Mouse (Mus musculus): Measurements from ENCODE around the gene Hes3. TPM values are rescaled to one million over a fixed set of nuclear protein-coding genes. Genes with fewer than 3 reads are reported as not detected.
A peak's percentile ranks its signal among the peaks of the same experiment; 100 is the strongest.

Hes3 gene
- total RNA-seq, 2 experiments from 2014 or later: not detected

GRCm38 (mm10) chr4:152285505-152285904 lies 6.0 kb downstream of the Hes3 start:
- intact Hi-C loops (cut with DNase I): loop anchor here (1.0 to 10.0 kb wide), 3 partner anchors 71 to 301 kb away; partner anchors contain the start of gene Thap3

GRCm38 (mm10) chr4:152283186-152283950 lies 8.1 kb downstream of the Hes3 start:
- intact Hi-C loops (cut with DNase I): loop anchor here (10.0 kb wide), 1 partner anchor 299 kb away; the partner anchor contains the start of gene Thap3
- peak; percentile 89 to 92 for DNase-seq

More at GRCm38 (mm10) chr4:152285505-152285904, 6.0 kb downstream of the Hes3 start:
- peak; percentile 73 to 78 for DNase-seq

- DNase-seq: no peak
- intact Hi-C loops (cut with DNase I): loop anchor here (10.0 kb wide), 1 partner anchor 298 kb away; the partner anchor contains the start of gene Thap3
Observed at GRCm38 (mm10) chr4:152282721-152283120, 8.7 kb downstream of the Hes3 start.

- intact Hi-C loops (cut with DNase I): loop anchor here (10.0 kb wide), 1 partner anchor 297 kb away; the partner anchor contains the start of gene Thap3
- no peak for DNase-seq
Observed at GRCm38 (mm10) chr4:152281601-152282000, 9.9 kb downstream of the Hes3 start.

GRCm38 (mm10) chr4:152278986-152279385 lies 12.5 kb downstream of the Hes3 start:
- intact Hi-C loops (cut with DNase I): no loop called here
- no peak for DNase-seq

GRCm38 (mm10) chr4:152277916-152278315 lies 13.5 kb downstream of the Hes3 start:
- DNase-seq: no peak
- intact Hi-C loops (cut with DNase I): no loop called here

DNA sequence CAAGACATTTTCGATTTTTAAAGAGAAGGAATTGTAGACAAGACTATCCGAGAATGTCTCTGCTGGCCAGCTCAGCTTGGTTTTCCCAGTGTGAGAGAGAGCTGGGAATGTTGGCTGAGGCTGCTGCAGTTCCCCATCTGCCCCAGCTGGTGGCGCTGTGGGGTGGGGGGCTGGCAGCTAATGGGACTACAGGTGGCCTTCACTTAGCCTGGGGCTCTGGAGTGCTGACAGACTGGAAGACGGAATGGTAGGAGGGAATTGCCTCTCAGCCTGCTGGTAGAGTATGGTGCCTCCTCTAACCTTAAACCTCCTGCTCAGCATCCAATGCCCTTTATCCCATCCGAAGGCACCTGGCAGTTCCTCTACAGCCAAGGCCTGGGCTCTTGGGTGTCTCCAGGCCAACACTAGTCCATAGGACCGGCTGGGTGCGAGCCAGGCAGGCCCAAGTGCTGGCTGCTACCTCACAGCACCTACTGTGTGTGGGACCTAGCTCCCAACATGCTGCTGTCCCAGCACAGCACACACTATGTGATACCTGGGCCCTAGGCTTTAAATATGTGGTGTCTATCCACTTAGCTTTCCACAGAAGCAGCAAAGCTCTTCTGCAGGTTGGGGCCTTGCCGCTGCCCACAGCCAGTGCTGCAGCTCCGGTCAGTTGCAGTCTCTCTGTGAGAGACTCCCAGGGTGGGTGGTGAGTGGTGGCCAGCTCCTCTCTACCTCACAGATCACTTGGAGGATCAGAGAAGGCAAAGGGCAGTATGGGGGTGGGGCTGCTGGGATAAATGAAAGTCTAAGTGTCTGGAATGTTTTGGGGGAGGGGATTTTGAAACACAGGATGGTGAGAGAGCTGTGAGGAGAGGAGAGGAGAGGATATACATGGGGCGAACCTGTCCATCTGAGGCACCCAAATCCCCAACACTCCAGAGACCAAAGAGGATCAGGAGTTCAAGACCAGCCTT lies 14.8 kb downstream of the Hes3 start:
- DNase-seq: peak in 1 of 2 experiments; percentile 62

DNA sequence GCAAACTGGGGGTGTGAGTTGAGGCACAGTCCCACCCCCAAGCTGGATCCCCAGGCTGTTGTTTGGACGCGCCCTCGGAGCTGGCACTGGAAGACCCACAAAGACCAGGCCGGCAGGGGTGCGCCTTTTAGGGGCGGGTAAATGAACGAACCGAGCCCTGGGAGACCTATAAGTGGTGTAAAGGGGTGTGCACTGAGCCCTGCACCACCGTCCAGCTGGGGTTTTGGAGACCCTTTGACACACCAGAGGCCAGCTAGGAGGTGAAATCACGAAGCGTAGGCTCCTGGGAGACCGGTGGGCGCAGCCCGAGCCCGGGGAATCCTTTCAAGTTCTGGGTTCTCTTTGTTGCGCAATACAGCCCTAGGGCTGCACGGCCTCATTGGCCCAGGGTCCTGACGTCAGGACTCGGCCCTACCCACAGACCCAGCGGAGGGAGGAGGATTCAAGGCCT lies 16.8 kb downstream of the Hes3 start:
- intact Hi-C loops (cut with DNase I): no loop called here
- DNase-seq: peak; percentile 48 to 61

More for the DNA sequence above, 14.8 kb downstream of the Hes3 start:
- intact Hi-C loops (cut with DNase I): no loop called here

DNA sequence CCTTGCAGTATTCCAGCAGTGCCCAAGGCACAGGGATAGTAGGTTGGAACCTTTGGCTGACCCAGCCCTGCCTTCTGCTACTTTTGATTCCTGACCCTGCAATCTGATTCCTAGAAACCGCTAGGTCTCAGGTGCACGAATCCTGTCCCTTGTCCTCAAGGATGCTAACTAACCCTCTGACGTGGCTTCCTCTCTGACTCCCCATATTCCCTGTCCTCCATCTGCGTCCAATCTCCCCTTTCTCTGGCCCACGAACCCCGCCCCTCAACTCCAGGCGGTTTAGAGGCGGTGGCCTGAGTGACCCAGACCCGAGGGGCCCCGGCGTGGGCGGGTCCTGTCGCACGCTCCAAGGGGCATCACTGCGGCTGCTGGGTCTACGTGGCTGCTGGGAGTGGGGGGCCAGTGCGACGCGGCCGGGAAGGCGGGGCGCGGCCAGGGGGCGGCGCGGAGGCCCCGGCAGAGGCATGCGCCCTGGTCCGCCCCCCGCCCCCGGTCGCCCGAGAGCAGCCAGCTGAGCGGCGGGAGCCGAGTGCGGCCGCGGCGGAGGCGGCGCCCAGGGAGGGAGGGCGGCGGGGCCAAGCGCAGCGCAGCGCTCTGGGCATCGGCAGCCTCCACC lies 17.7 kb downstream of the Hes3 start, which contains the start of gene Gpr153:
TSS of gene Gpr153 (plus strand) at position 612 of the 616 bp plus-strand sequence.
- DNase-seq: peak; percentile 78 to 83
- intact Hi-C loops (cut with DNase I): no loop called here

GRCm38 (mm10) chr4:152273191-152273590 lies 18.3 kb downstream of the Hes3 start:
- intact Hi-C loops (cut with DNase I): no loop called here
- DNase-seq: no peak

DNA sequence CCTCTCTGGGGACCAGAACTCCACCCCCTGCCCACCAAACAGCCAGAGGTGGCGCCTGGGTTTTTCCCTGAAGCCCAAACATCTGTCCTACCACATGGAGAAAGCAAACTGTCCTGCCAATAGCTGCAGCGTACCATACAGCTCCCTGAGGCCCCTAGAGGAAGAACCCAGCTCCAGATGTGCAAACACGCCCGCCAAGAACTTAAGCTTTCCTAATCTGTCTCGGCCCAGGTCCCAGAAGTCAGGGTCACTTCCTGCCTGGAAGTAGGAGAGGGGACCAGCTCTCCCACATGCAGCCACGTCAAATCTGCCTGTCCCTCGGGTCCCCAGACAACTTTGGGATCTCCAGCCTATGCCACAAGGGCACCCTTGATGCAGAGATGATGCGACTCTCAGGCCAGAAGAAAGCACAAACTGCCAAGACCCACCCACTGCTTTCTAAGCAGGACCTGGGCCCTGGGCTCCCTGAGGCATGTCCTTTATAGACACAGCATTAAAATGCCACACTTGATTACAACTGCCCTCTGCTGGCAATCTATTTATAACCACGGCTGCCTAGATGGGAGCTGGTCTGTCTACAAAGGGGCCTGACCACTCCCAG lies 18.9 kb downstream of the Hes3 start:
- peak; percentile 74 to 80 for DNase-seq
- intact Hi-C loops (cut with DNase I): no loop called here

DNA sequence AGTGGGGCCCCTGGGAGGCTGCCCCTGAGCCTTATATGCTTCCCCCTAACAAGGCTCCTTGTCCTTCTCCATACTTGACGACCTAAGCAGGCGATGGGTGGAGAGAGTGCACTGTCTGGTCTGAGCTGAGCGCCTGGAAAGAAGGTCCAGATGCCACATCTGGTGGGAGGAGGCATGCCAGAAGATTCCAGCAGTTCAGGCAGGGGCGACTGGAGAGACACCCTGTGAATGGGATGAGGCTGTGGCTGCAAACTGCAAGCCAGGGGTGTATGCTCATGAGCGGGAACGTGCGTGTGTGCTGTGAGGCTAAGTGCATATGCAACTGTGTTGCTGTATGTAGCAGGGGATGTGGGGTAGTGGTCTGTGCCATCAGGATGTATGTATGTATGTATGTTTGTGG lies 19.5 kb downstream of the Hes3 start:
- DNase-seq: peak in 1 of 2 experiments; percentile 34
- intact Hi-C loops (cut with DNase I): no loop called here

- DNase-seq: no peak
- intact Hi-C loops (cut with DNase I): no loop called here
Observed at GRCm38 (mm10) chr4:152271334-152271733, 20.1 kb downstream of the Hes3 start.

DNA sequence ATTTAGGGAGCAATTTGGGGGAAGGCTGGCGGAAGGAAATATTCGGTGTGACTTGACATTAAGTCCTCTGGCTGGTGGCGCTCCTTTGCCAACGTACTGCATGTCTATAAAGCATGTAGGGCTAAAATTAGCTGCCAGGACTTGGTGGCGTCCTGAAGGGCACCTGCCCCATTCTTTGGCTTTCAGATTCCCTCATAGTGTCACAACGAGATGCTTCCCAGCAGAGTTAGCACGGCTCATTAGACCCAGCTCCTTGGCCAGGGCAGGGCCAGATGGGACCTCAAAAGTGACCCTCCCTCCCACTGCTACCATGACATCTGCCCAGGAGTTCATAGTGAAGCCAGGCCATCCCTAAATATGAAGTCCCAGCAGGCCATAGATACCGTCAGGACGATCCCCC lies 20.9 kb downstream of the Hes3 start:
- DNase-seq: no peak

DNA sequence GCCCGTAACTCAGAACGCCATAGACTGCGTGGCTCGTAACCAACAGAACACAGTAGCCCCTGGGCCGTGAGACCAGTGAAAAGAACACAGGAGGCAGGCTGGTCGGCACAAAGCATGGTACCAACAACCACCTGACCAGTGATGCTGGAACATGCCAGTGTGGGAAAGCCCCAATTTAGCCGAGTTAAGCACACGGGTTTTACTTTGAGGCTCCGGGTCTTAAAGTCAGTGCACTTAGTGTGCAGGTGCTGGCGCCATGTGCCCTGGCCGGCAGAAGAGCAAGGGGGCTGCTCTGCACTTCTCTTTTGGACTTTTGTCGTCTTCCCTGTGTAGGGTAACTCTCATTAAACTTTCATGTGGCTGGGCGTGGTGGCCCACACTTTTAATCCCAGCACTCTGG lies 21.5 kb downstream of the Hes3 start:
- intact Hi-C loops (cut with DNase I): no loop called here
- no peak for DNase-seq

More for the DNA sequence above, 20.9 kb downstream of the Hes3 start:
- intact Hi-C loops (cut with DNase I): no loop called here

- intact Hi-C loops (cut with DNase I): no loop called here
- DNase-seq: peak; percentile 62 to 72
Observed at GRCm38 (mm10) chr4:152267748-152268369, 23.6 kb downstream of the Hes3 start.

- peak; percentile 48 to 66 for DNase-seq
- intact Hi-C loops (cut with DNase I): no loop called here
Observed at GRCm38 (mm10) chr4:152266236-152266895, 25.1 kb downstream of the Hes3 start.

DNA sequence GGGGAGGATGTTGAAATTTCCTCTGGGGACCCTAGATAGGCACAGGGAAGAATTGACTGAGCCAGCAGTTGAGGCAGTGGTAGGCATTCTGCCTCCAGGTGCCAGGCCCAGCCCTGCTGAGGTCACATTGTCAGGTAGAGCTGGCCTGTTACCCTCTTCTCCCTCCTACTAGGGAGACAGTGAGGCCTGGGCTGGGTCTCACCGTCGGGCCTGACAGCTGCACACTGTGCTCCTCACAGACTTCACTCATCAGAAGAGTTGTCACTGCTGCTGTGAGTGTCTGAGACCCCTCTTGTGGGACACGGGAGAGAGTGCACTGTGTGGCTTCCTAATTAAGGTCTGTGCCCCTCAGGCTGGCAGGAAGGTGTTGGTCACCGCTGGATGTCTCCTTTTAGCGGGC lies 25.7 kb downstream of the Hes3 start:
- no peak for DNase-seq
- intact Hi-C loops (cut with DNase I): no loop called here

Data from heart, postnatal 14 days (tissue).